Mouse (Mus musculus) lung, postnatal 4 days (tissue): ENCODE measurements at regions not wholly inside any gene's neighbourhood (a gene's known extent, or its start where the extent isn't known, plus 50 kb on each side); places are given as distances from the start of the nearest gene placed in this dataset.
A peak's percentile ranks its signal among the peaks of the same experiment; 100 is the strongest.

Experiments
- DNase-seq, 2 experiments: peaks; one replicate each; pipeline ENCODE4 v3.0.0; 2021

- no peak for DNase-seq
Measured at GRCm38 (mm10) chr3:18941301-18942177, 686.9 kb downstream of the 1700064H15Rik start.

DNA sequence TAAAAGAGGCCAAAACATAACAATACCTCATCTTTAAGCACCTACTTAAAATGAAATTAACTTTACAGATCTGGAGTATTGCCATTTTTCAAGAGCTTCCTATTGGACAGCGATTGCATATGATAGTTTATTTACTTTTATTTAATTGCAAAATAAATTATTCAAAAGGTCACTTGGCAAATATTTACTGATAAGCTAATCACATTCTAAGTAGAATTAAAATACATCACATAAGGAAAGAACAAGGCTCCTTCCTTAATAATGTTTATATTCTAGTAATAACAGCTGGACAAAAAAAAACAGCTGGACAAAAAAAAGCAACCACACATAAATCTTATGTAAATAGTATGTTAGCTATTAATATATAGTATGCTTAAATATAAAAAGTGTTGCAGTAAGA, 668.1 kb downstream of the 1700064H15Rik start:
- no peak for DNase-seq

DNA sequence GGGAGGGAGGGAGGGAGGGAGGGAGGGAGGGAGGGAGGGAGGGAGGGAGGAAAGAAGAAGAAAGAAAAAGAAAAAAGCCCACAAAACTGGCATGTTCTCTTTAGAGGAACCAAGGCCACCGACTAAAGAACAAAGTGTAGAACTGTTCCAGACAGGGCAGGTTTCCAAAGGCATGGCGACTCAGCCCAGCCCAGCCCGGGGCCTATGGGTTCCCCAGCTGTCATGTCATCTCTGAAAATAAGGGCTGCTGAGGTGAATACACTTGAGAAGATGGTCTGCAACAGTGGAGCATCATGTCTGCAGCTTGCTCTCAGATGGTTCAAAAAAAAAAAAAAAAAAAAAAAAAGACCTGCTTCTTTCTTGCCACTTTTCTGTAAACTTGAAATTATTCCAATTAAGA, 639.8 kb downstream of the 1700064H15Rik start:
- DNase-seq, result no peak

GRCm38 (mm10) chr3:18989577-18990240, 638.8 kb downstream of the 1700064H15Rik start:
- peak; percentile 11 to 46 for DNase-seq

- DNase-seq, result no peak
Measured at GRCm38 (mm10) chr3:19000179-19000578, 628.3 kb downstream of the 1700064H15Rik start.

DNA sequence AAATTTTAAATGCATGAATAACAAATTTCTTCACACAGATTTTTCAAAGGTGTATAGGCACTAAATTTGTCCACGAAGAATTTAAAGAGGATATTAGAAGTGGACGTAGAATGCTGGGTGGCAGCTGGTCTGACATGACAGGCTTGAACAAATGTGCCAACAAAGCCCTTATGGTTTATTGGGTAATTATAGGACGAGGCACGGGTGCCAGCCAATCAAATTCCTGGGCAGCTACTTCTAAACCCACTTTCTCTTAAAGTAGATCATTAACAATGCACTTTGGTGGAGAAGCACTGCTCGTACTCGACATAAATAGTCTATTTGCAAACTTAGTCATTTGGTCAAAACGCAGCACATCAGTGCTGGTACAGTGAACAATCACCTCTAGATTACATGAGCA, 626.4 kb downstream of the 1700064H15Rik start:
- DNase-seq, result no peak

GRCm38 (mm10) chr3:19004792-19005191, 623.7 kb downstream of the 1700064H15Rik start:
- no peak for DNase-seq

- DNase-seq, result no peak
Measured at GRCm38 (mm10) chr3:19044566-19044965, 583.9 kb downstream of the 1700064H15Rik start.

DNA sequence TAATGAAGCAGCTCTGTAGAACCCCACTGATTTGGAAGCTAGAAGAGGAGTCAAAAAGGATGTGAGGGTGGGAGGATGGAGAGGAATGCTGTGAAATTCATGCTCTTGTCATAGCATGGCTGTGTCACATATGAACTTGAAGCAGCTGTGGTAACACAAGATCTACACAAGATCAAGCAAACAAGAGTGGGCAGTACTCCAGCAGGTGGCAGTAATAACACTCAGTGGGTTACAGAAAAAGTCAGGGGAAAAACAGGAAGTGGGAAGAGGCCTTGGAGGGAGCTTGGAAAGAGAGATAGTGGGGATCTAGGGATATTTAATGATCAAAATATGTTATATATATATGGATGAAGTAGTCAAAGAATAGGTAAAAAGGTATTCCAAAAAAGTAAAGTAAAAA, 582.5 kb downstream of the 1700064H15Rik start:
- DNase-seq, result no peak

- no peak for DNase-seq
Measured at GRCm38 (mm10) chr3:19046610-19047009, 581.9 kb downstream of the 1700064H15Rik start.

DNA sequence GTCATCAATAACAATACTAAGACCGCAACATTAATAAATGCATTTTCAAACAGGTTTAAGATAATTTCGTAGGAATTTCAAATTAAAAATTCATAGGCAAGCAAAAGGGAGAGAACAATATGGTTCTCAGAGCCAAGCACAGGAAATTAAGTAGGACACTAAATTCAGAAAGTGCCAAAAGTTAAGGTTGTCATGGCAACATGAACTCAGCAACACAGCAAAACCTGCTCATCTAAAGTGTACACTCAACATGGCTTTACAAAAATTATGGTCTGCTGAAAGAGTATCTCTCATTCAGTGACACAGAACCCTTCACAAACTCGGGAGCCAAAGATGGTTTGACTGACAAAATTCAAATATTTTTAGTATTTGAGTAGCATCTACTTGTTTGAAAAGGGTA, 572.5 kb downstream of the 1700064H15Rik start:
- no peak for DNase-seq

DNA sequence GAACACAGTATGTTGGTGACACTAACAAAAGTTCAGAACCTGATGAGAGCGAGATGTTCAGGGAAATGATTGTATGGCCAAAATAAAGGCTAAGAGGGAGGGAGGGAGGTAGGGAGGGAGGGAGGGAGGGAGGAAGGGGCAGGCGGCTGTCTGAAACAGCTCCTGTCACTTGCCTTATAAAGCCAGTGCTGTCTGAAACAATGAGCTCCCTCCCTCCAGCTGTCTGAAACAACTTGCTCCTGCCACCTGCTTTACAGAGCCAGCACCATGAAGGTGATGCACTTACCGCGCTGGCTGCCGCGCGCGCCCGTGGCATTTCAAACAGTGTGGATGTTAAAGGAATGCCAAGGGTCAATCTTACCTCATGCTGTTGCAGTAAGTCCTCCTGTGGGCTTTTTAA, 571.9 kb downstream of the 1700064H15Rik start:
- no peak for DNase-seq

DNA sequence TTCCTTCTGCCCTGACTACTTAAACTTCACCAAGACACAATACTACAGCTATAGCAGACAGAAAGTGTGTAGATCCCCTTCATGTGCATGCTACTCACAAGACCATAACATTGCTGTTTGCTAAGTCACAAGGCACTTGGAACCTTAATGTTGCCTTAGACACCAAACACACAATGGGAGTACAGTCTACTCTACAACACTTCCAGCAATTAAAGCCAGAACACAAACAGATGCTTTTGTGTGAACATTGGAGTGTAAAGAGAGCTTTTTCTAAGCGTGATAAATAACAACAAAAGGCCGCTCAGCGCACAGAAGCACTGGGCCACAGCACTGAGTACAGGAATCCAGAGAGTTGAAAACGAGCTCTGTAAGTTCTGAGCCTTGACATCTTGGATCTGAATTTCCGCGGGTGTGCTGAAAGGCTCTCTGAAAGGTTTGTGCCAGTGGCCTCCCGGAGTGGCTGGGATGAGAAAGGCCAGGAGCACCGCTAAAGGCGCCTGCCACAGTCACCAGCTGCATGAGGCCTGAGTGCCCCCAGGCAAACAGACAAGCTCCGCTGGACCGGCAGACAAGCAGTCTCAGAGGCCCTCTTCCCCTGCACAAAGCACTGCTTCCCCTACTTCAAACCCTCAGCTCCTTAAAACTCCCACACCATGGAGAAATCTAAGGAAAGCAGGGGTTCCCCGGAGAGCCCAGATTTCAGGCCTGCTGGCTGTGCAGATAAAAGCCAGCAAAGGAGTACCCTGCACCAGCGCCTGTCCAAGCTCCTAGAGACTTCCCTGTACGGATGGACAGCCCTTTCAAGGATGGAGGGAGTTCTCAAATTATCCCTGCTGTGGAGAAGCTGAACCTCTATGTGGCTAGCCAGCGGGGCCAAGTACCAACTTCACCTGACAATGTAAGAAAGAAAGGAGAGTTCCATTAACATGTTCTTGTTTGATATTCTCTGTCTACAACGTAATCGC, 568.3 kb downstream of the 1700064H15Rik start:
- no peak for DNase-seq

DNA sequence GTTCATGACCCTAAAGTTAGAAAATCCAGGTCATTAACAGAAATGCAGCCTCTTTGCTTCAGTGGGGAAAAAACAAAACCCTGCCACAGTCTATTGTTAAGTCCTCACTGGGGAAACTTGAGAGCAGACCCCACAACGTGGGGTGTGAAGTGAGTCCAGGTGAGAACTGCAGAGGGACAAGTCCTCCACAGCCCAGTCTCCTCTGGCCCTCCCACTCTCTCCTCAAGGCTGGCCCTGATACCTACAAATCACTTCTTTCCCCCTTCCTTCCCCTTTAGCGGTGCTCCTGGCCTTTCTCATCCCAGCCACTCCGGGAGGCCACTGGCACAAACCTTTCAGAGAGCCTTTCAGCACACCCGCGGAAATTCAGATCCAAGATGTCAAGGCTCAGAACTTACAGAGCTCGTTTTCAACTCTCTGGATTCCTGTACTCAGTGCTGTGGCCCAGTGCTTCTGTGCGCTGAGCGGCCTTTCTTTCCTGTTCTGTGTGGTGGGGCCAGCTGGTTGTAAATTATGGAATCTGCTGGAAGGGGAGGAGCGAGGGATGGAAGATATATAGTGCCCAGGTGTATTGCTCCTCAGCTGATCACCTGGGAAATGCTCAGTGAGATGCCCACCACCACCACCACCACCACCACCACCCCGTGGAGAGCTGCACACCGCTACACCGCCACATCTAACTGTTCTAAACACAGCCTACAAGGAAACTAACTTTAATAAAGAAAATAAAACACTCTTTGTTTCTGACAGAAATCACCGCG, 566.8 kb downstream of the 1700064H15Rik start:
- DNase-seq, result no peak

GRCm38 (mm10) chr3:19062249-19062859, 566.1 kb downstream of the 1700064H15Rik start:
- peak in 1 of 2 experiments; percentile 42 for DNase-seq

DNA sequence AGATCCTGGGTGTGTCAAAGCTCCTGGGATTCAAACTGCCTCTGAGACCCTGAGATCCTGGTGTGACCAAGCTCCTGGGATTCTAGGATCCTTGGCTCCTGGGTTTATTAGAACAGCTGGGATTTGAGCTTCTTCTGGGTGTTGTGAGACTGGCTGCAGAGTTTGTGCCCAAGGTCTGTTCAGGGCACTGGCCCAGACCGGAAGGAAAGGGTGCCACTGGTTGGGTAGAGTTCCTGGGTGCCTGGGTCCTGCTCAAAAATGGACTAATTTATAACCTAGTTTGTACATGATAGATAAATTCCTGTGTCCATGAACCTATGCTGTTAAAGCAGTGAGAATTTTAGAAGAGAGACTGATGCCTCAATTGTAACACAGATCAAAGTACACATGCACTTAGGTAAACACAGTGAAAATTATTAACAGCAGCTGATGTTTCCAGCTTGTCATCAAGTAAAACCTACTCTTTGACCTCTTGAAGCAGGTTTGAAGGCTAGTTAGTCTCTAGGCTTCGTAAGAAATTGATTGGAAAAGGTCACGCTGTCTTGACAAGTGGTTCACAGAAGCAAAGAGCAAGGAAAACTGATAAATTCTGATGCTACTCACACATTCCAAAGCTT, 561.2 kb downstream of the 1700064H15Rik start:
- no peak for DNase-seq
